Mouse (Mus musculus) heart, adult 2 months (tissue): ENCODE data around the gene Nrip3. TPM values are rescaled to one million over a fixed set of nuclear protein-coding genes. Genes with fewer than 3 reads are reported as not detected.

Experiments used
- DNase-seq, 2 experiments: peaks; one replicate each; pipeline ENCODE4 v3.0.0; 2021
- H3K27ac ChIP-seq: fragments of 200-600 bp; 2 replicates; pipeline ENCODE4 v1.8.1; 2022
- H3K27me3 ChIP-seq: fragments of 200-500 bp; 2 replicates; pipeline ENCODE4 v1.6.1; 2012; ENCODE audit warnings: mild to moderate bottlenecking, low read length, inconsistent platforms, mixed read lengths; ENCODE audit not compliant: control insufficient read depth, insufficient read depth
- H3K36me3 ChIP-seq: fragments of 200-500 bp; 2 replicates; pipeline ENCODE4 v1.6.1; 2012; ENCODE audit warnings: low read length, inconsistent platforms; ENCODE audit not compliant: control insufficient read depth, insufficient read depth
- H3K4me1 ChIP-seq: fragments of 200-500 bp; 2 replicates; pipeline ENCODE4 v1.6.1; 2011; ENCODE audit warnings: low read length; ENCODE audit not compliant: control insufficient read depth, insufficient read depth
- H3K4me3 ChIP-seq: fragments of 200-600 bp; 2 replicates; pipeline ENCODE4 v1.8.1; 2022
- H3K79me2 ChIP-seq: fragments of 200-500 bp; replicated peaks from 2 replicates; pipeline ENCODE4 v1.6.1; 2012; ENCODE audit warnings: mild to moderate bottlenecking, inconsistent platforms, low read length, moderate library complexity, mixed read lengths; ENCODE audit not compliant: control insufficient read depth, insufficient read depth
- H3K9ac ChIP-seq: fragments of 200-500 bp; 2 replicates; pipeline ENCODE4 v1.6.1; 2012; ENCODE audit warnings: low read depth, mild to moderate bottlenecking, control low read depth, inconsistent platforms, low read length, mixed read lengths
- CTCF ChIP-seq: fragments of 200-600 bp; IDR thresholded peaks from 2 replicates; pipeline ENCODE4 v1.8.1; 2022; ENCODE audit warnings: antibody characterized with exemption, mild to moderate bottlenecking, moderate library complexity
- EP300 ChIP-seq: fragments of 200-500 bp; IDR thresholded peaks from 2 replicates; pipeline ENCODE4 v1.6.1; 2011; ENCODE audit warnings: low read depth, low read length, control low read depth; ENCODE audit not compliant: insufficient read depth
- POLR2A ChIP-seq: fragments of 200-500 bp; IDR thresholded peaks from 2 replicates; pipeline ENCODE4 v1.6.1; 2011; ENCODE audit warnings: mild to moderate bottlenecking, low read depth, low read length, control low read depth; ENCODE audit not compliant: insufficient read depth
- WGBS: fragments of 180-500 bp; shearing (Covaris S2); methylation state at CpG from one replicate; pipeline ENCODE4 v1.1.7; 2018; 5-methylcytosine and 5-hydroxymethylcytosine counted together
- intact Hi-C: fragments of 180-260 bp; cut with DNase I; formaldehyde crosslinking; loops from one replicate; pipeline ENCODE4 v1.15.1; 2025
- polyA plus RNA-seq: library from polyadenylated mRNA; depleted of rRNA; stranded (reverse); fragments of >200 nt; gene quantifications from 2 replicates; pipeline ENCODE4 v1.2.3, GENCODE M21; 2012; rRNA removed
- total RNA-seq, 2 experiments: library from RNA; stranded (reverse); gene quantifications; 2 replicates each; pipeline ENCODE4 v1.2.3; 2021

The Nrip3 gene
- total and polyA plus RNA-seq, 3 experiments = 0.05 to 0.36 (median 0.10) TPM

GRCm38 (mm10) chr7:109708961-109709382 lies 72.9 kb downstream of the Nrip3 start:
- H3K27ac ChIP-seq = peak overlapping the region; percentile 34
- H3K36me3 ChIP-seq = peaks cover 7% of the 10 kb centered on the region
- no peaks in the 10 kb centered on the region for H3K79me2 ChIP-seq
- no peaks in the 10 kb centered on the region for H3K27me3 ChIP-seq
- H3K4me3 ChIP-seq = no peak overlapping the region
- WGBS = 30% methylated on average over 3 of the region's 3 CpGs
- H3K9ac ChIP-seq = no peak overlapping the region
- peaks cover 6% of the 10 kb centered on the region for H3K4me1 ChIP-seq
- peak; percentile 57 to 67 for DNase-seq
- TF ChIP-seq CTCF (no peak), POLR2A (no peak), EP300 (peak; percentile 60; the same call in 1 of the 2 replicates)
- intact Hi-C loops = loop anchor here (2.0 kb wide), 1 partner anchor 184 kb away; no protein-coding TSS in a partner anchor

Other genes starting within 250 kb of the Nrip3 start
- 10 to 100 TPM; 24.3 to 28.4 TPM for gene St5, start 78.4 kb downstream of the Nrip3 start, total RNA-seq
- gene St5, start 78.4 kb downstream of the Nrip3 start, polyA plus RNA-seq = 40.3 and 62.0 TPM in 2 replicates
- gene Akip1, start 78.3 kb downstream of the Nrip3 start, total RNA-seq = 10 to 100 TPM; 13.5 to 14.0 TPM
- 9.8 and 13.7 TPM in 2 replicates for gene Akip1, start 78.3 kb downstream of the Nrip3 start, polyA plus RNA-seq
- not detected for gene BC051019, start 58.2 kb downstream of the Nrip3 start, total RNA-seq
- gene BC051019, start 58.2 kb downstream of the Nrip3 start, polyA plus RNA-seq = 1.5 TPM in 1 of 2 replicates, not detected in the other
- not detected for gene Ascl3, start 50.3 kb downstream of the Nrip3 start, total RNA-seq
- not detected in 2 replicates for gene Ascl3, start 50.3 kb downstream of the Nrip3 start, polyA plus RNA-seq
- gene Tmem9b, start 29.1 kb downstream of the Nrip3 start, total RNA-seq = 10 to 100 TPM; 28.1 to 34.3 TPM
- gene Tmem9b, start 29.1 kb downstream of the Nrip3 start, polyA plus RNA-seq = 35.4 and 61.2 TPM in 2 replicates
- 10 to 100 TPM; 21.0 to 22.1 TPM for gene Scube2, start 83.7 kb upstream of the Nrip3 start, total RNA-seq
- 14.1 and 26.0 TPM in 2 replicates for gene Scube2, start 83.7 kb upstream of the Nrip3 start, polyA plus RNA-seq
- 100 to 1,000 TPM; 106 to 136 TPM for gene Dennd5a, start 178.4 kb upstream of the Nrip3 start, total RNA-seq
- 106 and 165 TPM in 2 replicates for gene Dennd5a, start 178.4 kb upstream of the Nrip3 start, polyA plus RNA-seq
- gene Tmem41b, start 204.9 kb upstream of the Nrip3 start, total RNA-seq = 10 to 100 TPM; 51.1 to 55.6 TPM
- gene Tmem41b, start 204.9 kb upstream of the Nrip3 start, polyA plus RNA-seq = 22.2 and 40.3 TPM in 2 replicates
- 10 to 100 TPM; 85.0 to 99.4 TPM for gene Ipo7, start 236.2 kb upstream of the Nrip3 start, total RNA-seq
- gene Ipo7, start 236.2 kb upstream of the Nrip3 start, polyA plus RNA-seq = 19.7 and 41.8 TPM in 2 replicates